Mouse (Mus musculus) kidney, adult 2 months (tissue): ENCODE measurements at regions not wholly inside any gene's neighbourhood (a gene's known extent, or its start where the extent isn't known, plus 50 kb on each side); places are given as distances from the start of the nearest gene placed in this dataset.

Experiments used
- DNase-seq: peaks from one replicate; pipeline ENCODE4 v3.0.0; 2021
- H3K27ac ChIP-seq: fragments of 200-500 bp; 2 replicates; pipeline ENCODE4 v1.5.1; 2012; ENCODE audit warnings: low read depth, low read length, control low read depth, inconsistent platforms; ENCODE audit not compliant: insufficient read depth
- H3K27me3 ChIP-seq: fragments of 200-500 bp; replicated peaks from 2 replicates; pipeline ENCODE4 v1.6.1; 2012; ENCODE audit warnings: mild to moderate bottlenecking, moderate library complexity, low read length, inconsistent platforms; ENCODE audit not compliant: control insufficient read depth, insufficient read depth
- H3K36me3 ChIP-seq: fragments of 200-500 bp; 2 replicates; pipeline ENCODE4 v1.6.1; 2012; ENCODE audit warnings: mild to moderate bottlenecking, moderate library complexity, low read length, inconsistent platforms; ENCODE audit not compliant: control insufficient read depth, insufficient read depth
- H3K4me1 ChIP-seq: fragments of 200-500 bp; 2 replicates; pipeline ENCODE4 v1.6.1; 2011; ENCODE audit warnings: low read length; ENCODE audit not compliant: control insufficient read depth, insufficient read depth
- H3K4me3 ChIP-seq: fragments of 200-500 bp; 2 replicates; pipeline ENCODE4 v1.5.1; 2011; ENCODE audit warnings: mild to moderate bottlenecking, low read depth, low read length, control low read depth; ENCODE audit not compliant: insufficient read depth
- CTCF ChIP-seq: fragments of 200-500 bp; conservative IDR thresholded peaks from 2 replicates; pipeline ENCODE4 v1.5.1; 2011; ENCODE audit warnings: low read depth, mild to moderate bottlenecking, control low read depth, low read length, moderate library complexity, mixed read lengths; ENCODE audit not compliant: insufficient read depth, insufficient read length
- POLR2A ChIP-seq: fragments of 200-500 bp; IDR thresholded peaks from one replicate; pipeline ENCODE4 v1.6.1; 2011; ENCODE audit warnings: low read depth, low read length, control low read depth
- WGBS: fragments of 180-500 bp; shearing (Covaris S2); methylation state at CpG from one replicate; pipeline ENCODE4 v1.1.7; 2018; 5-methylcytosine and 5-hydroxymethylcytosine counted together

DNA sequence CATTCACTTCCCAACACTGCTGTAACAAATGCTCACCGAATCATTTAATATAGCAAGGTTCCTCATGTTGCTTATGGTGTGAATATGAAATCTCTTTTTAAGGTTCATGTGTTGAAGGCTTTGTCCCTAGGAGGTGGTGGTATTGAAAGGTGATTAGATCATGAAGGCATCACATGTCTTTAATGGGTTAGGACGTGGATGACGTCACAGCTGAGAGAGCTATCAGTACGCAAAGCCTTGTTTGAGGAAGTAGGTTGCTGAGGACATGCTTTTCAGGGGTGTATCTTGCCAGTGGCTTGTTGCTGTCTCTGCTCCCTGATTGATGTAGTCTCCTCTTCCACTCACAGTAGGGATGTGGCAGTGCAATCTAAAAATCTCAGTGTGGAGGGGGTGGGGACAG, 69.8 kb upstream of the Arsj start:
- H3K36me3 ChIP-seq: no peaks in the 10 kb centered on the region
- DNase-seq: no peak
- H3K27ac ChIP-seq: no peak overlapping the region
- 89% methylated on average over 4 of the region's 4 CpGs for WGBS
- no peaks in the 10 kb centered on the region for H3K4me1 ChIP-seq
- H3K27me3 ChIP-seq: no peaks in the 10 kb centered on the region
- TF ChIP-seq CTCF: no peak
- no peak for TF ChIP-seq POLR2A
- H3K4me3 ChIP-seq: no peak overlapping the region

DNA sequence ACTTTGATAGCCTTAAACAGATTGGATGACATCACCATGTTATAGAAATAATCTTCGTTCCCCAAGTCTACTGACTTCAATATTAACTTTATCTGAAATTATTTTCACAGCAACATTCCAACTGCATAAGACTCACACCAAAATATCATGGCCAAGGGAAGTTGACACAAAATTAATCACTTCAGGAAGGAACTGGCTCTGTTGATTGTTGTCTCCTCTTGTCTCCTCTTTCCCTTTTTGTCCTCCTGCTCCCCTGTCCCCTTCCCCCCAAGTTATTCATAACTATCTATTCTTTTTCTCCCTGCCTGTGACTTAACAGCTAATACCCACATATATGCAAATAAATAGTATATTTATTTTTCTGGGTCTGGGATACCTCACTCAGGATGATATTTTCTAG, 67.6 kb upstream of the Arsj start:
- DNase-seq: no peak
- Histone ChIP-seq H3K4me3 (no peak overlapping the region), H3K36me3 (no peaks in the 10 kb centered on the region), H3K4me1 (no peaks in the 10 kb centered on the region), H3K27ac (no peak overlapping the region), H3K27me3 (no peaks in the 10 kb centered on the region)
- TF ChIP-seq CTCF: no peak
- no peak for TF ChIP-seq POLR2A
- WGBS: 72% methylated on average over 1 of the region's 1 CpGs

- H3K27me3 ChIP-seq: no peaks in the 10 kb centered on the region
- no peak for TF ChIP-seq POLR2A
- TF ChIP-seq CTCF: no peak
- no peaks in the 10 kb centered on the region for H3K4me1 ChIP-seq
- H3K36me3 ChIP-seq: no peaks in the 10 kb centered on the region
- DNase-seq: no peak
- H3K4me3 ChIP-seq: no peak overlapping the region
- 74% methylated on average over 3 of the region's 3 CpGs for WGBS
- H3K27ac ChIP-seq: no peak overlapping the region
Observed at GRCm38 (mm10) chr3:126299257-126299656, 64.2 kb upstream of the Arsj start.

DNA sequence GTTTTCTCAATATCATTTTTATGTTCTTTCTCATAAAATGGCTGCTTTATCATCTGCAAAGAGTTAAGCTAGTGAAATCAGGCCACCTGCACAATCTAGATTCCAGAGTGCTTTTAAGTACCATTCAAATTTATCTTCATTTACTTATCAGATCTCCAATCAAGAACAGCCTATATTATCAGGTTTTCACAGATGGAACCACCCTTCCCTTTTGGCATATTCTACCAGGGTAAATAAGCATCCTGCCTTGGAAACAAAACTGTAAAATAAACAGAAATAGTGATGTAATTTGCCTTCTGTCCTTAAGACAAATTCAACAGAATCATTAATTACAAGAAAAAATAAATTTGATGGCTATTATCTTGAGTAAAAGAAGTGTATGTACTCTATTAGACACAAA, 55.2 kb upstream of the Arsj start:
- H3K36me3 ChIP-seq: no peaks in the 10 kb centered on the region
- no peaks in the 10 kb centered on the region for H3K27me3 ChIP-seq
- H3K27ac ChIP-seq: no peak overlapping the region
- TF ChIP-seq CTCF: no peak
- no peak for TF ChIP-seq POLR2A
- H3K4me3 ChIP-seq: no peak overlapping the region
- H3K4me1 ChIP-seq: no peaks in the 10 kb centered on the region
- no peak for DNase-seq
